Mouse (Mus musculus): Measurements from ENCODE around the gene Raver1.

DNA sequence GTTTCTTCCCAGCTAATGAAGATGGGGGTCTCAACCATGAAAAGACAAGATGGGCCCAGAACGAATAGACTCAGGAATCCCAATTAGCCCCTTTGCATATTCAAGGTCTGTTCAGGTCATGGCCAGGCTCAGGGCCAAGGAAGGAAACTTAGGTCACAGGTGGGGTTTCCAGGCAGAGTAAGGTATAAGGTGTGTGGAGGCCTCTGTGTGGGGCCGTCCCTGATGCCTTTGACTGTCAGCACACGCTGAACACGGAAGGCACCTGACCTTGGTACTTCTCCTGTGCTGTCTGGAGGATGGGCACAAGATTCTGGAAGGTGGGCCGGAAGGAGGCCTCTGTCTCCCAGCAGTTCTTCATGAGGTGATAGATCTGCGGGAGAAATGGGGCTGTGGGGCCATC lies 13.0 kb upstream of the Raver1 start:
- TF ChIP-seq CTCF (IDR thresholded peaks at IDR 0.05; ENCODE audit: low read depth, low read length) (no peak), EP300 (IDR thresholded peaks at IDR 0.05; ENCODE audit: insufficient read depth, low read depth, low read length) (no peak)
